Mouse (Mus musculus) gastrocnemius, postnatal 4 days (tissue): Measurements from ENCODE around the gene Bcl2l1. TPM values are rescaled to one million over a fixed set of nuclear protein-coding genes. Genes with fewer than 3 reads are reported as not detected.

Experiments used
- DNase-seq, 2 experiments: peaks; one replicate each; pipeline ENCODE4 v3.0.0; 2021 to 2022; ENCODE audit warnings: low spot score in 2 of 2, mixed read lengths in 2 of 2
- total RNA-seq, 2 experiments: library from RNA; stranded (reverse); gene quantifications; 2 replicates each; pipeline ENCODE4 v1.2.3; 2021

Gene Bcl2l1
- total RNA-seq, 2 experiments from 2014 or later, result 24.5 to 29.2 TPM

DNA sequence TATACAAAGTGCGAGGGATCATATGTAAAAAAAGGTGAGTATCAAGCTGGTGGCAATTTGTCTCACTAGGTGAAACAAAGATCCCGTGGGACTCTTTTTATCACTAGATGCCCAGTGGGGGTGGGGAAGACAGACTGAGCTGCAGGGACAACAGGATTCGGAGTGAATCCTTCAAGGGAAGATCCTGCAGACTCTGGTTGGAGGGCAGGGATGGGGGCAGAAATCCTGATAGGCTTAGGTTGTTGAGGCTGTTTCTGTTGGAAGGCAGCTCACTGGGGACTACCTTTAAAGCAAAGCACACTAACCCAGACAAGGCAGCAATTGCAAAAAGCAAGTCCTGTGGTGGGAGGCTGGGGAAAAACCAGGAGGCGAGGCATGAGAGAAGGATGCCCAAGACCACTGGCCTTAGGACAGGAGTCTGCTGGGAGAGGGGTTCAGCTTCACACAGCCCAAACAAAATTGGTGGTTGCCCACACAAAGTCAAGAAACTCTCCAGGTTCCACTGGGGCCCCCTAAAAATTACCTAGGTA, 6.3 kb downstream of the Bcl2l1 start:
- DNase-seq, result no peak

GRCm38 (mm10) chr2:152824438-152825167, 6.9 kb downstream of the Bcl2l1 start:
- no peak for DNase-seq

DNA sequence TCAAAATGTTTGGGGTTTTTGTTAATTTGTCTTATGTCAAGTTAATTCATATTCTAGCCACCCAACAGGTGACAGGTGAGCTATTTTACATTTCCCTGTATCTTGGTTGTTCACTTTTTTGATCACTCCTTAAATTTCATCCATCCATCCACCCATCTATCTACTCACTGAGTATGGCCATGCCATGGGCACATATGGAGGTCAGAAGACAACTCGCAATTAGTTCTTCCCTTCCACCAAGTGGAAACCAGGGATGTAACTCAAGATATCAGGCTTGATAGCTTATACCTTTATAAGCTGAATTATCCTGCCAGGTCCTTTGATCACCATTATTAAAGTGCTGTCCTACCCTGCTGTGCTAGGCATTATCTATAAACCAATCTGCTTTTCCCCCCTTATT, 7.8 kb downstream of the Bcl2l1 start:
- no peak for DNase-seq

DNA sequence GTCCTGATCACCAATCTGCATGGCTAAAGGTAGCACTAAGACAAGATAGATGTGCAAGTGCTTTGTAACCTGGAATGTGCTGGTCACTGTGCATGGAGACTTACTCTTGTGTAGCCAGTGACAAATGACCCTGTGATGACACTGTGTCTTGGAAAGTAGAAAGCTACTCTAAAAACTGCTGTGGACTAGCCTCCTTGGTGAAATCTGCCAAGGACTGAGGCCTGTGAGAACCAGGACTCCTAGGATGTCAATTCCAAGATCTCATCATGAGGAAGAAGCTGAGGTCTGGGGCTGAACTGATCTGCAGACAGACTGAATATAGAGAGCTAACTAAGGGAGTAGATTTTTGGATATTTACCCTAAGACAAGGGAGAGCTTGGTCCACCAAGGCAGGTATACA, 10.0 kb downstream of the Bcl2l1 start:
- no peak for DNase-seq

DNA sequence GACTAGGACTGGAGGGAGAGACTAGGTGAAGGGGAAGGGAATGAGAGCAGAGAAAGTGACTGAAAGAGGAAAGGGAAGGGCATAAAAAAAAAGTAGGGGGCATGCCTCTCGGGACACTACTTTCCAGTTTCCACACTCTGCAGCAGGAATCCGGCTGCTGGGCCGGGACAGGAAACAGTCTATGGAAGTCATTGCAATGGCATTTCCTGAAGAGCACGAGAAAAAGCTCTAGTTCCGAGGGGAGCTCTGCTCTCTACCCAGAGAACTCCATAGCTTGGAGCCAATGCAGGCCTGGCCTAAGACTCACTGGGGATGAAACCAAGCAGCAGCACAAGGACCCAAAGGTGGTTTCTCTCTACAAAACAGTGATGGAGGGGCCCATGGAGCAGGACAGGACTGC, 10.5 kb downstream of the Bcl2l1 start:
- DNase-seq, result no peak

DNA sequence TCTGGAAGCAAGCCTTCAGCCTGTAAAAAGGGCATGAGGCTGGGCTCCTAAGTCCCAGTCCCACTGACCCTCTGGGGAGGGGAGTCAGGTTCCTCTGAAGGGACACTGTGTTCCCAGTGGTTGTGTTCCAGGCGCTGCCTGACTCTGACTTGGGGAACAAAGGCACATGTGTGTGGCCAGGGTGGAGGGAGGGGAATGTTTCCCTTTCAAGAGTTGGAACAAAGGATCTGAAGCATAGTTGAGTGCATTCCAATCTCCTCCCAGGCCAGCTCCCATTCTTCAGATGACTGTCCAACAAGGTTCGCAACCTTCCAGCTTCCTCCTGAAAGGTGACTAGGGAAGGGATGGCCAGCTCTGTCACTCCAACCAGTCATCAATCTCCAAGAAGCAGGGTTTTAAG, 11.2 kb downstream of the Bcl2l1 start:
- no peak for DNase-seq

- DNase-seq, result no peak
Measured at GRCm38 (mm10) chr2:152819926-152820325, 11.6 kb downstream of the Bcl2l1 start.

- no peak for DNase-seq
Measured at GRCm38 (mm10) chr2:152819097-152819624, 12.4 kb downstream of the Bcl2l1 start.

- DNase-seq, result no peak
Measured at GRCm38 (mm10) chr2:152818679-152819078, 12.8 kb downstream of the Bcl2l1 start.

DNA sequence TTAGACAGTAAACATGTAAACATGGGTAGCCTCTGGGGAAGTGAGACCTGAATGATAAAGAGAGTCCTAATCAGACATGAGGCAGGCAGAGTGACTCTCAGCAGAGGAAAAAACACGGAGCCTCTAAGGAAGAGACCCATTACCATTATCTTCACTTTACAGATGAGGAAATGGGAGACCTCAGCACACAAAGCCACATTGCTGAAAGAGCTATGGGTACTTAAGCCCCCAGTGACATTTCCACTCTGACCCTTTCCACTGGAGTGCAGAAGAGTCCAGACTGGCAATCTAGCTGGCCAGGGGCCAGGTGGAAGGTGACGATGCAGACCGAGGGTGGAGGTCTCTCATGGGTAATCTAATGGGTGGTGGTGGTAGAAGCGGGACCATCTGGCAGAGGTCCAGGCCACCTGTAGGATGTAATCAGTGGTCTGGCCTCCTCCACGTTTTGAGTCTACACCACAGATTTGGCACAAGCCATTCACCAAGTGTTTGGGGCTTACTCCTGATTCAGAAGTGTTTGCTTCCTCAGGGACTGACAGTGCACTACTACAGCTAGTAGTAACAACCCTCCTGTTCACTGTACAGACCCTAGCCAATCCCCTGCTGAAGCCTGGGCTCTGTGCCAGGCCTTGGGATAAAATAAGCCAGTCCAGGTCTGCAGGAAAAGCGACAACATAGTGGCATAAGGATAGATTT, 13.8 kb downstream of the Bcl2l1 start:
- DNase-seq, result peak in 1 of 2 experiments; percentile 38

GRCm38 (mm10) chr2:152816657-152817348, 14.7 kb downstream of the Bcl2l1 start:
- DNase-seq, result no peak

DNA sequence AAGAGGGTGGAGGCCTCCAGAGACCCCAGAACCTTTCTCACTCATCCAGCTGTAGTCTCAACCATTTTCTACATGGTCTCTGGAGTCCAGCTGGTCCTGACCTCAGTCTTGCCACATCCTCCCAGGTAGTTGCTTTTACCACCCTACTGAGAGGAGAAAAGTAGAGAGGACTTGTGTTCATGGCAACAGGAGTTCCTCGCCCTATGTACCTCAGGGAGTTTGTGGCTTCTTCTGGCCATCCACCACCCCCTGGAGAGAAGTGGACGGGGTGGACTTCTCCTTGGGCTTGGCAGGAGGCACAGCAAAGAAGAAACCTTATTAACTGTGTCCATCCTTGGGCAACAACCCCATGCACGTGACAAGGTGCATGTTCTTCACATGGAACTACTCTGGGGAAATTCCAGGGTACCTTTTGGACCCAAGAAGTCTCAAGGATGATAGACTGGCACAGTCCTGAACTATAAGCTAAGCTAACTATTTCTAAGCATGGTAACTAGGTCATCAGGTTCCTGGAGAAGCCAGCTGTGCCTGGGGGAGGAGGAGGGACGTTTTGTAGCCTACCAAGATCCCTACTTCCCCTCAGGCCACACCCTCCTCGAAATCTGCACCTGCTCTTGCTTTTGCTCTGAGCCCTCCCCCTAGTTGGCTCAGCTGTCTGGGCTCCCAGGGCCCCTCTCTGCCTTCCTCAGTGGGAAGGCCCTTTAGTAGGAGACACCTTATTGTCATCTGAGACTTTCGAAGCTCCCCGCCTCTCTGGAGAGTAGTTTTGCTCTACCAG, 15.5 kb downstream of the Bcl2l1 start:
- DNase-seq, result no peak

DNA sequence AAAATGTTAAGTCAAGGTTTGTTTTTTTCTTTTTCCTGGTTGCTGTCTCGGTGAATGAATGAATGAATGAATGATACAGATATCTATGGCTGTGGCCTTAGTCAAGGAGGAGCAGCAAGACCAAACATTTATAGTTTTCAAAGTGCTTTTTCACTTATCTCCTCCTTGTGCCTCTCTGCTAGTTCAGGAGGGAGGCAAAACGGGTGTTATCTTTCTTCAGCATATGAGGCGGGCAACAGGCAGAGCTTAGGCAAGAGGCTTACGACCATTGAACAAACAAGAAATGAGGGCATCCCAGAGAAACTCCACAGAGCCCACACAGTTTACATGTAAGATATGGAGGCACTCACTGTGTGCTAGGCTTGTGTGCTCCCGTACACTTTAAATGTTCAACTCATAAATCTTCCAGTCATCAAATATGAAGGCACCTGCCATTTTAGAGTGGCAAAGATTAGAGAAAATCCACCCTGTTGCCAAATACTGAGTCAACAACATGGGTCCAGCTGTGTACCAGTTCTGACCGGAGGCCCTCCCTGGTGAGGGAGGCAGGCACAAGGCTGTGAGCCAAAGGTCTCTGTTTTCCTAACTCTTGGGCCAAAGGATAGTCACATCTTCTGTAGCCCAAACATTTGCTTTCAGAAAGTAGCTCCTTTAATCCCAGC, 17.2 kb downstream of the Bcl2l1 start:
- DNase-seq, result no peak

DNA sequence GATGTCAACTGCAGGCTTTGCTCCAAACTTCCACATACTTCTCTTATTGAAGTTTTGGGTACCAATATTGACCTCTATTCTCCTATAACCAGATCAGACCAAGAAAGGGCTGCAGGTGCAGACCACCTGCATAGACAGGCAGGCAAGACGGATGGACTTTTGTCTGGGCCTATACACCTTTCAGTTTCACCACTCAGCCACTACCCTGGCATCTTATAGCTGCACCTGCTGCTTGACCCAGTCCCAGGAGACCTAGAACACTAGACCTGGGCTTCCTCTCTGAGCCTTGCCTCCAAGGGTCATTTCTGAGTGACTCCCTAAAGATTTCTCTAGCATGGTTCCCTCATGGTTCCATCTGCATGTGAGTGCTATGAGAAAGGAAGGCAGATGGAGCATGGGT, 18.3 kb downstream of the Bcl2l1 start:
- DNase-seq, result no peak

DNA sequence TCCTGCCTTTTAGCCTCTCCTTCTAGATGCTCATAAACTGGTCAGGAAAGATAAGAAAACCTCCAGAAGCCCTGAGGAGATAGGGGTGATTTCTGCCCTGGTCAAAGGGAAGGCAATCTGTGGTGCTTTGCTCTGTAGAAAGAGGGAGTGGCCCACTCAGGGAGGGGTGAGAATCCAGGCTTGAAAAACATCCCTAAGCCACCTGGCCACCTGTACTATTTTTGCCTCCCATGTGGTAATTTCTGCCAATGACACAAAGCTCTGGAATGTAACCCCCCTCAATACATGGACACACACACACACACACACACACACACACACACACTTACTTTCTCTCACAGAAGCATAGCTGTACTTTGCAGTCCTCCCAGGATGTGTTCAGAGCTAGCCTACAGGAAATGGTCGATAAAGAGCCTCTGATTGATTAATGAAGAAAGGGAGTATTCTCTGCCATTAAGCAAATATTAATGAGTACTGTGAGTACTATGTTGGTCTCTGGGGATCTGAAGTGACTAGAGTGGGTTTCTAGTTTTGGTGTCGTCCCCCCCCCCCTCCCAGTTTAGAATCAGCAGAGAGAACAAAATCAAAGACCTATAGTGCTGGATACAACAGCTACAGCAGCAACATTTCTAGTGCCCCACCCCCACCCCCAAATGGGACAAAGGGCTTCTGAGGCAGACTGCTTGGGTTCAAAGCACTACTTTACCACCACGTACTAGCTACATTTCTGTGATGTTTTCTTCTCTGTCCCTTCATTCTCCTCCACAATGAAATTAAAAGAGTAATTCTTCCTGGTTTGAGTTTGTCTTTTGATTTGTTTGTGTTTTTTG, 20.0 kb downstream of the Bcl2l1 start:
- DNase-seq, result no peak

GRCm38 (mm10) chr2:152810158-152810941, 21.2 kb downstream of the Bcl2l1 start:
- no peak for DNase-seq

DNA sequence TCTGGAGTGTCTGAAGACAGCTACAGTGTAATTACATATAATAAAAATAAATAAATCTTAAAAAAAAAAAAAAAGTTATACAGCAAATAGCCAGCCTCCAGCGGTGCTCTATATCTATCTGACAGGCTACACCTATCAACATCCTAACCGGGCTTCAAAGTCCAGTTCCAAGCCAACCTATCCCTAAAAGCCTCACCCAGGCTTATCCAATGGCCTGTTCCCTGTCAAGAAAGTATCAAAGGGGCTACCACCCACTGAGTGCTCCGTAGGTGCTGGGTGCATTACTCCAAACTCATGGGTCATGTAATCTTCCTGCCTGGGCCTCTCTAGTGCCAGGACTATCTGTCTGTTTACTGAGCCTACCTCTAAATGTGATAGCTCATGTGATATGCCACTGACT, 23.4 kb downstream of the Bcl2l1 start:
- DNase-seq, result no peak

DNA sequence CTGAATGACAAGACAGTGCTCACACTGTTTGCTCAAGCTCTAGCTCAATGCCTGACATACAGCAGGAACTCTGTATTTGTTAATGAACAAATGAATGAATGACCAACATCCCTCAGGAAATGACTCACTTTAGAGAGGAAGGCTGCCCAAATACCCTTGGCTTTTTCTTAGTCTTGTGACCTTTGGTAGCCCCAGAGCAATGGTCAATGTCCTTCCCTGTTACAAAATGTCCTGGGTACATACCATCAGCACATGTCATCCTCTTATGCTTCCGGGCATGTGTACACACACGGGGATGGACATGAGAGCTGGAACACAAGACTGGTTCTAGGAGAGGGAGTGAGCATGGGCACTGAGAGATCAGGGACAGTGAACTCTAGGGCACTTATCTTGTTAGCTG, 25.5 kb downstream of the Bcl2l1 start:
- no peak for DNase-seq

- DNase-seq, result no peak
Measured at GRCm38 (mm10) chr2:152805111-152805490, 26.4 kb downstream of the Bcl2l1 start.
